Mouse (Mus musculus) brain, embryonic 14.5 days (tissue): ENCODE data around the gene Slc17a9.

ENCODE experiments used
- CTCF ChIP-seq: fragments of 200-500 bp; IDR thresholded peaks from 2 replicates; pipeline ENCODE4 v1.5.1; 2012; ENCODE audit warnings: inconsistent platforms, mild to moderate bottlenecking, moderate library complexity, borderline replicate concordance; ENCODE audit not compliant: insufficient read depth, insufficient read length; ENCODE audit errors: extremely low read depth
- POLR2A ChIP-seq: fragments of 200-500 bp; IDR thresholded peaks from 2 replicates; pipeline ENCODE4 v1.6.1; 2012; ENCODE audit warnings: mild to moderate bottlenecking, inconsistent platforms, borderline replicate concordance; ENCODE audit not compliant: poor library complexity, insufficient read depth, insufficient read length, severe bottlenecking; ENCODE audit errors: extremely low read depth

DNA sequence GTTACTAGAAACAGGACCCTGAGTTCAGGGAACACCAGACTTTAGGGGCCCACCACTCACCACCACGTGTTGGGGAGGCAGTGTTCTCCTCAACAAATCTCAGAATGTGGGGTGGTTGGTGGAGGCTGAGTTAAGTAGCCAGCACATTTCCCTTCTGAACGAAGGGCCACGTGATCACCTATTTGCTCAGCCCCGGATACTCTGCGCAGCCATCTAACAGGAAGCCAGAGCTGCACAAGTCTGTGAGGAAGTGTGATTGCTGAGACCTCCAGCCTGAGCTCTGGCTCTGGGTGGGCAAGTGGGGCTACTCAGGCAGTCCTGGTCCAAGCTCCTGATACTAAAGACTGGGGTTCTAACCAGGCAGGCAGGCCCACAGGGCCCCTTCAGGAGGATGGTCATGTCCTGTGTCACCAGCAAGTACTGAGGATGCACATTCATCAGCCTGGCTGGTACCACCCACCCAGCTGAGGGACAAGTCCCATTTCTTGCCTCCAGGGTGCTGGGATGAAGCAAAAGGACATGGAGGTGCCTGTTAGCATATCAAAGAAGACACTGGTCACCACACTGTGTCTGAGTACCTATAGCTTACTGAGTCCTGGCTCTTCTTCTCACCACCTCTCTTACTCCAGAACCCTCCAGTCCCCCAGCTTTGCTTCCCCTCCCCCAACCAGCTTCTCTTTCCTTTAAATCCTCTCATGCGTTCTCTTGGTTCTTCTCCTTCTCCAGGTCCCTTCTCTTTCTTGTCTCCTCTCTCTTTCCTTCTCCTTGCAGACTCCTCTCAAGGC is 1.8 kb downstream of the Slc17a9 start:
- TF ChIP-seq CTCF (no peak), POLR2A (no peak)
